Mouse (Mus musculus) inflammation-experienced regulatory T-cells, adult 6 months (primary cell): ENCODE measurements around the gene Tomm20l. TPM values are rescaled to one million over a fixed set of nuclear protein-coding genes. Genes with fewer than 3 reads are reported as not detected.
"Not testable (repeated sequence)": the region's sequence is repeated elsewhere in the genome, so short reads cannot be mapped to it uniquely, and the experiment has no call there.

Experiments
- ATAC-seq: one replicate; pipeline ENCODE4 v1.8.0; 2017
- polyA plus RNA-seq, 3 experiments: library from polyadenylated mRNA; unstranded; fragments of 100-300 nt; shearing (Covaris generic); gene quantifications; one replicate each; pipeline ENCODE4 v1.2.1; 2017

Gene Tomm20l
- polyA plus RNA-seq: not detected

GRCm38 (mm10) chr12:71111331-71111730 is at the start of gene Tomm20l:
Gene Tomm20l (plus strand): TSS chr12:71111428.
- no peak for ATAC-seq

DNA sequence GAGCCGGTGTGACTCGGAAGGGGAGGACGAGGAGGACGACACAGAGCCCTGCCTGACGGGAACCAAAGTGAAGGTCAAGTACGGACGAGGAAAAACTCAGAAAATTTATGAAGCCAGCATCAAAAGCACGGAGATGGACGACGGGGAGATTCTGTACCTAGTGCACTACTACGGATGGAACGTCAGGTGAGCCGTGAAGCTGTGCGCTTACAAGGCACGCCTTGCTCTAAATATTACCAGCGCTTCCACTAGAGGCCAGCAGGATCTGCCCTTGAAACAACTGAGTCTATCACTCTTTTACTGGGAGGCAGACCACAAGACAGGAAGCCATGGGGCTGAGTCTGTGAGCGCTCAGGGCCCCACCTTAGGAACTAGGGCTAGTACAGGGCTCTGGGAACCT is 41.4 kb upstream of the Tomm20l start:
- ATAC-seq: no peak

DNA sequence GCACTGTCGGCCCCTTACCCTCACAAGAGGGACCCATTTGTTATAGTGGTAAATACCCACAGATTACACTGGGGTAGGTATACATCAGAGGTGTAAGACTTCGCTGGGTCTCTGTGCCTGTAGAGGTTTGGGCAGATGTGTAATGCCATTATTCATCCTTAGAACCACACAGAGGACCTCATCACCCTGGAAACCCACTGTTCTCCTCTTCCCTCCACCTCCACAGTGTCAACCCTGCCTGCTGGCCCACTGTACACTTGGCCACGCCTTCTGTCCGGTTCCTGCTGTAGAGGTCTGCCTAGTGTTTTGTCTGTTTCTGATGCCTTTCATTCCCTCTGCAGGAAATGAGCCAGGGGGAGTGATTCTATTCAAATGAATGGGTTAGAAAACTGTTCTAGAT is 39.2 kb upstream of the Tomm20l start:
- no peak for ATAC-seq

DNA sequence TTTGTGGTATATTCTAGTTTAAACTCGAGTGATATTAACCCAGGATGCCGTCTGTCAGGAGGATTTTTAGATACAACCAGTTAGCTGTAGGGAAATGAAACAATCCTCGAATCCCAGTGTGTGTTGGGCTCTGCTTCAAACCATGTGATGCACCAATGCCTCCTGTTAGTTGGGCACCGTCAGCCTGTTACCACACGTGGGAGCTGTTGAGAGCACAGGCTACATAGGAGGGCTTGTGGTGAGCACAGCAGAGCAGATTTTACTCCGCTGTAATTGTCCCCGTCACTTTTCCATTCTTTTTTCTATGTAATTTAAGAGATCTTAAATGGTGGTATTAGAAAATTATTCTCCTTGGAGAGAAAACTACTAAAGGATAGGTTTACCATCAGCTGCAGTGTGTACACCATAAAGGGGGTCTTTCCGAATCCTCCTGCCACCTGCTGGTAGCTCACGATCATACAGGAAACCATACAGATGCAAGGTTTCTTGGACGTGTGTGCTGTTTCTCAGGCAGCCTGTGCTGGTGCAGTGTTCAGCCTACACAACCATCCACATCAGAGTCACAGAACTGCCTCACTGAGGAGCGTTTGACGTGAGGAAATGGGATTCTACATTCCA is 38.0 kb upstream of the Tomm20l start:
- peak; percentile 38 for ATAC-seq

DNA sequence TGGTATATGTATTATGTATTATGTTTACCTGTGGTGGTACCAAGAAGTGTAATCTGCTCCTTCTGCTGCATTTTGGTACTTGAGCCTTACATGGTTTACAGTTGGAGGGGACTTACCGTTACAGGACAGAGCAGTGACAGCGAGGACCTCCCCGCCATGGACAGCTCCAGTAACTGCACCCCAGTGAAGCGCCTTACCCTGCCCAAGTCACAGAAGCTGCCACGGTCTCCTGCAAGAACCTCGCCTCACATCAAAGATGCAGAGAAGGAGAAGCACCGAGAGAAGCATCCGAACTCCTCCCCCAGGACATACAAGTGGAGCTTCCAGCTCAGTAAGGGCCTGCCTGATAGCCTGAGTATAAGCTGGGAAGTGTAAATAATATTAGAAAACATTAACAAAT is 24.9 kb upstream of the Tomm20l start:
- no peak for ATAC-seq

DNA sequence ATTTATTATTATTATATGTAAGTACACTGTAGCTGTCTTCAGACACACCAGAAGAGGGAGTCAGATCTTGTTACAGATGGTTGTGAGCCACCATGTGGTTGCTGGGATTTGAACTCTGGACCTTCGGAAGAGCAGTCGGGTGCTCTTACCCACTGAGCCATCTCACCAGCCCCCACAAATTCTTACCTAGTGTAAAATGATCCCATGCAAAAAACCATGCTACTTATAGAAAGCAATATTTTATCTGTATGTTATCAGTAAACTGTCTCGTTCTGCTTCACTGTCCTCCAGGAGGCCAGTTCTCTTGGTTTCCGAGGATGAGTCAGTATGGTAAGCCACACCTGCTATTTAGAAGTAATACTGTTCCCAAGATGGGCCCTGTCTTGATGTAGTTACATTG is 7.0 kb upstream of the Tomm20l start:
- ATAC-seq: not testable (repeated sequence)

DNA sequence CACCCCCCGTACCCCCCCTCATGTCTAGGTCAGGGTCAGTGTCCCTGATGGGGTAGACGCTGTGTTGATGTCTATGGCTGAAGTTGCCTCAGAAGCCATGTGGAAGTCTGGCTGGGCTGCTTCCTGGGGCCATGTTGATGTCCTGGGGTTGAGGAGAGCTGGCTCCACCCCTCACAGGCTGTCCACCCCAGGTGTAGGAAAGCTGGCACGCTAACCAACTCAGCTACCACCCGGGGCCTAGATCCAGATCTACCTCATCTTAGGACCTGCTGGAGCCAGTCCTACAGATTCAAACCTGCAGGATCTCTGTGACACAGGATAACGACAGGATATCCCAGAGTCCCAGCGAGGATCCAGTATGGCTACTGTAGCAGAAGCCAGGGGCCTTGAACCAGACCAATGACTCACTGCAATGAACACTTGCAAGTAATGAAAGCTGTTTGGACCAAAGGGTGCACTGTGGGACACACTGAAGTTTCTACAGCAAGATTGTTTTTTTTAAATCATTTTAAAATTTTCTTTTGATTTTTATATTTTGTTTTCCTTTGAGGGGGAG is 3.9 kb upstream of the Tomm20l start:
- no peak for ATAC-seq

GRCm38 (mm10) chr12:71113074-71113473 is 1.8 kb downstream of the Tomm20l start:
- ATAC-seq: no peak

GRCm38 (mm10) chr12:71113675-71114288 is 2.6 kb downstream of the Tomm20l start:
- ATAC-seq: peak; percentile 97

GRCm38 (mm10) chr12:71116411-71116810 is 5.2 kb downstream of the Tomm20l start:
- ATAC-seq: no peak

GRCm38 (mm10) chr12:71122731-71123130 is 11.5 kb downstream of the Tomm20l start:
- ATAC-seq: no peak

GRCm38 (mm10) chr12:71123286-71123685 is 12.1 kb downstream of the Tomm20l start:
- no peak for ATAC-seq

DNA sequence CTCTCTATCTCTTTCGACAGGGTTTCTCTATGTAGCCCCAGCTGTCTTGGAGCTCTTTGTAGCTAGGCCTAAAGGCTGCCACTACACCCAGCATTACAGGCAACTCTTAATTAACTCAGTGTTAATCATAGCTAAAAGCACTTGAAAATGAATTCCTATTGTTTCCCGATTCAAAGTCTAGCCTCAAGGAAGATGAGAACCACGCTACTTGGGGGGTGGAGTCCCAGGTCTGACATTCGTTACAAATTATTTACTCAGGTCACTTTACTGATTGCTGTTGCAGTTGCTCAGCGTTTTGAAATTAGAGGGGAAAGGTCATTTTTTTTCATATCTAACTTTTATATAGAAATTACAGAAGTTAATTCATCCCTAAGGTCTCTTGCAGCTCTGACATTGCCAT is 24.4 kb downstream of the Tomm20l start:
- no peak for ATAC-seq

- peak; percentile 76 for ATAC-seq
Observed at GRCm38 (mm10) chr12:71136130-71136973, 25.1 kb downstream of the Tomm20l start, which contains the start of the genes Timm9 and 2700049A03Rik. Gene Timm9 (minus strand): TSS chr12:71136684. Gene 2700049A03Rik (plus strand): TSS chr12:71136848.

DNA sequence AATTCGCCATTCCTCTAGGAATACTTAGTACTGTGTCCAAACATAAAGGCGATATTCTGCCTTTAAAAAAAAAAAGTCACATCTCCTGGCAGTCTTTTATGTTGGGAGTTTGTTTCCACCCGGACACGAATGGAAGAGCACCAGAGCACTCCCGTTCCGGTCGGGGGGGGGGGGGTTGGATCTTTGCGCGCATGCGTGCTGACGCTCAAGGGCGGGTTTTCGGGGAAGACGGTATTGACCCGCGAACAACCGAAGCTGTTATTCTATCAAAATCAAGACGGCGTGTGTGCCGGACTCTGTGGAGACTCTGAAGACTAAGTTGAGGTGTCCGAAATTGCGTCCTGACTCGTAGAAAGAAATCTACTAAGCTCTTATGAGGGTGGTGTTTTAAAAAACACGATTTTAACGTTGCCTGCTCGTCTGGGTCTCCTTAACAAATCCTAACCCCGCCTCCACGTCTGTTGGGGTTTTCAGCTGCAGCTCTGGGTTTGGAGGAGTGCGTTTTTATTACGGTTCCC is 25.8 kb downstream of the Tomm20l start:
- ATAC-seq: peak; percentile 66

DNA sequence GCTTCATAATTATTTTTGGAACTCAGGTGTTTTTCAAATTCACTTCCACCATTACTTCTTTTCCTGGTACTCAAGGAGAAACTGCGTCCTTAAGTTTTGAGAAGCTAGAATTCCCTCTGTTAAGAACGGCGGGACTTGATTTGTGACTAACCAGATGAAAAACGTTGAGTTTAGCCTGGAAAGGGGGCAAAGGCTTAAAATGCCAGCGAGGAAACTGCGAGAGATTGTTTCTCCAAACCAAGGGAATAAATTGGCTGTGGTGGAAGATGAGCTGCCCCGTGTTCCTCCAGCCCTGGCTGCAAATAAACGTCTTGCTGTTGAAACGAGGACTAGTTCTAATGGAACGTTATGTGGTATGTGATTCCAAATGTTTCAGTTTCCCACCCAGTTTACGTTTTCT is 26.5 kb downstream of the Tomm20l start:
- no peak for ATAC-seq

DNA sequence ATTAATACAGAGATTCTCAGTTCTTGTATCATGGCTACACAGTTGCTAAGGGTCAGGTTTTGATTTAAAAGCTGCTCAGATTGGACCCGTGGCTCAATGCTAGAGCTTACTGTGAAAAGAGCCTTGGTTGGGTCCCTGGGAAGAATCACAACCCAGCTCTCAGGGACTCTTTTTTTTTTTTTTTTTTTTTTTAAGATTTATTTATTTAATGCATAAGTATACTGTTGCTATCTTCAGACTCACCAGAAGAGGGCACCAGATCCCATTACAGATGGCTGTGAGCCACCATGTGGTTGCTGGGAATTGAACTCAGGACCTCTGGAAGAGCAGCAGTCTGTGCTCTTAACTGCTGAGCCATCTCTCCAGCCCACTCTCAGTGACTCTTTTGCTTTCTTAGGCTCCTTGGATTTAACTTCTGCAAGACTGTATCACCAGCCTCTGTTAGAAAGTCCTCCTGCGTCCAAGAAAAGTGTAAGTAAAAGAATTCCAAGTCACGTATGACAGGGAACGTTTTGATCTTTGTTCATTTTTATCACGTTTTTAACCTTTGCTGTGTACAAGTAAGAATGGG is 28.1 kb downstream of the Tomm20l start:
- no peak for ATAC-seq

GRCm38 (mm10) chr12:71141189-71141588 is 30.0 kb downstream of the Tomm20l start:
- ATAC-seq: no peak

DNA sequence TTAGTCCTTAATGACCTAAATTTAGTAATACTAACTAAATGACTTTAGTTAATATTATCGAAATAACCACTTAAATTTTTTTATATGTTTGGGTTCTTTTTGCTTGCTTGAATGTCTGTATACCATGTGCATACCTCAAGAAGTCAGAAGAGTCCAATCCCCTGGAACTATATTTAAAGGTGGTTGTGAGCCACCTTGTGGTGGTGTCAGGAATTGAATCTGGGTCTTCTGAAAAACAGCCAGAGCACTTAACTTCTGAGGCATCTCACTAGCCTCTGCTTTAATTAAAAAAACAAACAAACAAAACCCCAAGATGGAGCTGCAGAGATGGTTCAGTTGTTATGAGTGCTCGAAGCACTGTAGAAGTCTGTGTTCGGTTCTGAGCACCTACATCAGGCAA is 36.4 kb downstream of the Tomm20l start:
- peak; percentile 65 for ATAC-seq

- no peak for ATAC-seq
Observed at GRCm38 (mm10) chr12:71148801-71149200, 37.6 kb downstream of the Tomm20l start.

DNA sequence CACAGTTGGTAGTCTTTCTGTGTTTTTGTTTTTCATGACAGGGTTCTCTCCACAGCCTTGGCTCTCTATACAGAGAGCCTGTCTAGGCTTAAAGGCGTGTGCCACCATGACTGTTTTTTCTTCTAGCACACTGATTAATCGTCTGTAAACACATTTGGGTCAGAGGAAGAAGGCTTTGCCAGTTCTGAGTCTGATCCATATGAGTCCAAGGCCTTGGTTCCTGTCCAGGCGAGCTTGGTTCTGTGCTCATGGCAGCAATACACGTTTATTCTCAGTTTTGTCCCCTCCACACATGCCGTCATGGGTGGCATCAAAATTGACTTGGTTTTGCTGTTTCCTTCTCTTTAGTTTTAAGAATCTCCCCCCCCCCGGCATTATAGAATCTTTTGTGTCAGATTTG is 38.2 kb downstream of the Tomm20l start:
- ATAC-seq: no peak

DNA sequence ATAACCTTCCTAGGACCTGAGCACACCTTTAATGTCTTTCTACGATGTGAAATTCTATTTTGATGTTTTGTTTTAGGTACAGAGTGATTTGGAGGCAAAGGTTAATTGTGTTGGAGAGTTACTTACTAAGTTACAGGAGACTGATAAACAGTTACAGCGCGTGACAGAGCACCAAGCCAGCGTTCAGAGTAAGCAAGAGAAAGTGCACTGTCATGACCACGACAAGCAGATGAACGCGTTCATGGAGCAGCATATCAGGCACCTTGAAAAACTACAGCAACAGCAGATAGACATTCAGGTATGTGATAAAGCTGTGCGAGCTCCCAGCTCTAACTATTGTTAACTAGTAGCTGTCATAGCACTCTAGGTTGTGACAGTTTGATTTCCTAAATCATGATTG is 38.9 kb downstream of the Tomm20l start:
- ATAC-seq: no peak

DNA sequence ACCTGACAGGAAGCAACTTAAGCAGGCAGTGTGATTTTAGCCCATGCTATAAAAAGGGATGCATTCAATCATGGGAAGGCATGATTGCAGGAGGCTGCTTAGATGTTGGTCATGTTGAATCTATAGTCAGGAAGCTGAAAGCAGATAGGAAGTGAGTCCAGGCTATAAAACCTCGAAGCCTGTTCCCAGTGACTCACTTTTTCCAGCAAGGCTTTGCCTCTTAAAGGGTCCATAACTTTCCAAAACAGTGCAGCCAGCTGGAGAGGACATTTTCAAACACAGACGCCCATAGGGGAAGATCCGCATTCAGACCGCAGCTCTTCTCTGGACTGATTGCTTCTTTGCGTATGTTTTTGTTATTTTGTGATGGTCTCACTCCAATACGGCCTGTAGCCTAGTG is 43.8 kb downstream of the Tomm20l start:
- no peak for ATAC-seq
